Mouse (Mus musculus) cortical plate, adult 2 months (tissue): Measurements from ENCODE around the gene Agbl1. TPM values are rescaled to one million over a fixed set of nuclear protein-coding genes. Genes with fewer than 3 reads are reported as not detected.
"Not testable (repeated sequence)": the region's sequence is repeated elsewhere in the genome, so short reads cannot be mapped to it uniquely, and the experiment has no call there.

Experiments
- H3K27ac ChIP-seq: fragments of 200-500 bp; 2 replicates; pipeline ENCODE4 v1.5.1; 2012; ENCODE audit warnings: low read length, control low read depth, inconsistent platforms; ENCODE audit not compliant: insufficient read depth
- H3K4me1 ChIP-seq: fragments of 200-500 bp; 2 replicates; pipeline ENCODE4 v1.6.1; 2011; ENCODE audit warnings: low read length; ENCODE audit not compliant: control insufficient read depth, insufficient read depth
- H3K4me3 ChIP-seq: fragments of 200-500 bp; 2 replicates; pipeline ENCODE4 v1.5.1; 2011; ENCODE audit warnings: mild to moderate bottlenecking, low read length, control low read depth; ENCODE audit not compliant: insufficient read depth
- CTCF ChIP-seq: fragments of 200-500 bp; IDR thresholded peaks from 2 replicates; pipeline ENCODE4 v1.5.1; 2011; ENCODE audit warnings: mild to moderate bottlenecking, control low read depth, low read length; ENCODE audit not compliant: insufficient read depth; ENCODE audit errors: extremely low read depth
- POLR2A ChIP-seq: fragments of 200-500 bp; IDR thresholded peaks from 2 replicates; pipeline ENCODE4 v1.6.1; 2011; ENCODE audit warnings: mild to moderate bottlenecking, low read length, control low read depth; ENCODE audit not compliant: insufficient read depth; ENCODE audit errors: extremely low read depth
- polyA plus RNA-seq: library from polyadenylated mRNA; depleted of rRNA; stranded (reverse); fragments of >200 nt; gene quantifications from 2 replicates; pipeline ENCODE4 v1.2.3, GENCODE M21; 2012; rRNA removed

The Agbl1 gene
- polyA plus RNA-seq: 0.19 and 0.28 TPM in 2 replicates

DNA sequence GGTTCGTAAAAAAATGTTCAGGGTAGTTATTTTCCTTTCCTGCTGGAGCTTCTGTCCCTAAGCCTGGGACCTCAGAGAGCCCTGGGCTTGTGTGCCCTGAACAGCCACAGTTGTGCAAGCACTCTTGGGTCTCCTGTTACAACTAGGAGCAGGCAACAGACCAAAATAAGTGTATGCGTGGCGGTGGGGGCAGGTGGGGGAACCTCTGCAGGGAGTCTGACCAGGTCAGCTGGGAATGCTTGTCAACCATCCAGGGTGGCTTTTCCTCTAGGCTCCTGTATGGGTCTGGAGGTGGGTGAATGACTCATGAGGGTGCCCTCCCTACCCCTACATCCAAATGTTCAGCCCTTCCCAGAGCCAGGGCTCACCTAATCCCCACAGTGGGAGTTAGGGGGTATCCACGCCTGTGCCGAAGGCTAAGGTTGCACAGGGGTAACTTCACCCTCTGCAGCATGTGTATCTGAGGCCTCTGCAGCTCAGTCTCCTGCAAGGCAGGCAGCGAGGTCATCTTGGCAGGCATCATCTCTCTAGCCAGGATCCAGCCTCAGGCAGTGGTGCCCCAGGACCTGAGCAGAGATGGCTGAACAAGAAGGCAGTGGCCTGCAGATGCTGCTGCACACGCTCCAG is at the start of gene Agbl1:
Agbl1 (plus strand) TSS at position 577 of the 627 bp plus-strand sequence.
- Histone ChIP-seq H3K27ac (no peak within 1 kb of the TSS), H3K4me1 (no peaks in the 10 kb centered on the region), H3K4me3 (no peak within 1 kb of the TSS)
- TF ChIP-seq CTCF (no peak), POLR2A (no peak)

DNA sequence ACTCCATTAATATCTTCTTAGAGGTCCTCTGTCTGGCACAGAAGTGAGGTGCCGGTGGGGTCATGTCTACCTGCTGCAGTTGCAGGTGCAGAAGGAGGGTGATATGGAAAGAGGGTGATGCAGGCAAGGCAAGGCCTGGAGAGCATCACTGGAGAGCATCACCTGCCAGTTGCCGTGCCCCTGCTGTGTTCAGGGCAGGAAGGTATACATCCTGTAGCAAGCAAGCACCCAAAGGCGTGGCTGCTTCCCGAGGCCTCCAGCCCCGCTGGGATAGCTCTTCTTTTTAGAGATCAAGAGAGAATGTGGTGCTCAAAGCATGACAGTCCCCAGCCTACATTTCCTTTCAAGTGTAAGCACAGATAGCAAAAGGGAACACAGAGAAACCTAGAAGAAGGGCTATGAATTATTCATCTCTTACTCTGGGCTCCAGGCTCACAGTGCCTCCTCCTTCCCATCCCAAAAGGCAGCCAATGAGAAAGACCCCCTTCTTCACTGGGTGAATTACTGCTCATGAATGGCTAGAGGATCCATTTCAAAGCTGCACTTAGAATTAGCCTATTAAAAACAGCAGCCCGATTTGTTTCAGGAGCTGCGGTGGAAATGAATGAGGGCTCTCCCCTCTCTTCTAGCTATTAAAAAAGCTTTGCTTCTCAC is 44.6 kb upstream of the Agbl1 start:
- TF ChIP-seq POLR2A (no peak), CTCF (no peak)
- peaks cover 2% of the 10 kb centered on the region; the same call in 1 of the 2 replicates for H3K4me1 ChIP-seq
- H3K27ac ChIP-seq: no peak overlapping the region
- H3K4me3 ChIP-seq: no peak overlapping the region

DNA sequence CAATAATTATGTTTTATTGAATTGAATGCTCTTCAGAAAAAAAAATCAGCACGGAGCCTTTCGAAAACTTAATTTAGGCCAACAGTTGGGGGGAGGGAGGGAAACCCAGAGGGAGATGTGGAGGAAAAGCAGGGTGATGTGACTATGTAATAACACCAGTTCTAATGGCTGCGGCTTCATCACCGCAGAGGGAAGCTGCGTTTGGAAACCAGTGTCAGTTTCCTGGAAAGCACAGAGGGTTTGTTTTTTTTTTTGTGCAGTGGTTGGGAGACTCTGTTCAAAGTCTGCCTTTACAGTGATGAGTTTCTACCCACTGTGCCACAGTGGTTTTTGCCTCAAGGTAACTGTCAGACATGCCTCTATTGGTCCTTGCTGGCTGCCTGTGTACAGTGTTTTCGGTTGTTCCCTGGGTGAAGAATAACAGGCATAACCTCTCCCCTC is 44.0 kb upstream of the Agbl1 start:
- H3K4me3 ChIP-seq: no peak overlapping the region
- H3K27ac ChIP-seq: no peak overlapping the region
- no peak for TF ChIP-seq POLR2A
- no peak for TF ChIP-seq CTCF

DNA sequence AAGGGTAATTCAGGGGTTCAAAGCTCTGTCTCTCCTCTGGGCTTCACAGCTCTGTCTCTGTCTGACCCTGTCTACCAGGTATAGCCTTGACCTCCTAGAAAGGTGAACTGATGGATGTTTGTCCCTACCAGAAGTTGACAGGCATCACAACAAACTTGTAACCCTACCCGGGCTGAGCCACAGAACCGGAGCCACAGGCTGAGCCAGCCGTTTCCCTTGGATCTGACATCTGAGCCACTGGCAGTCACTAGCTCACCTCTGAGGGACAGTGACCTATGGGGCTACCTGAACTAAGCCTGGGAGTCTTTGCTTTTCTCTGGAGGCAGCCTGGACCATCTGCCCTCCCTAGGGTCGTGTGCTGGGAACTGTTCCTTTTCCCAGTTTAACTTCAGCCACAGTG is 11.1 kb upstream of the Agbl1 start:
- TF ChIP-seq POLR2A (no peak), CTCF (no peak)
- H3K4me3 ChIP-seq: no peak overlapping the region

More for the DNA sequence above, 44.0 kb upstream of the Agbl1 start:
- H3K4me1 ChIP-seq: peaks cover 2% of the 10 kb centered on the region; the same call in 1 of the 2 replicates

DNA sequence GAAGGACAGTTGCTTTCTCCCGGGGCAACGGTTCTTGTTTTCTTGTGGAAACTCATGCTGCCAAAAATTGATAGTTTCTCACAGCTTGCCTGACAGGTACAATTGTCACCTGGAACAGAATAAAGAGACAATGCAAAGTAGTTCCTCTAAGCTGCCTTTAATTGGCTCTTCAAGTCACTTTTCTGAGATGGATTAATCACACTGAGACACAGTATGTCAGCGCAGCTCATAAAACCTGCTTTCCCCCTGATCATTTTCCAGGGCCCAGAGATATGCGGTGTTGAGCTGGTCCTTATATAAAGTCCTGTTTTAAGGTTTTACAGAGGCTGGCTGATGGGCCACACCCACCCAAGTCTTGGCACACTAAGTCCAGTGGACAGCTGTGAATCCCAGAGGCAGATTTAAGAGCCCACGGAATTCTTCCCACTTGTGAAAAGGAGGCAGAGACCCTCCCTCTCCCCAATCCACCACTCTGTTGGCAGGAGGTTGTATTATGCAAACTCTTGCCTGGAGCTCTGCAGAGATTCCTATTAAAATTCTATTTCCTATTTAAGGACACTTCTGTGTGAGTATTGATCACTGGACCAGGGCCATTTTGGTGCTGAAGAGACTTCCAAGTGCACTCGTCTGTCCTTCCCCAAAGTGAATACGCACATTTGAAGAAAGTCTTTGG is 9.8 kb upstream of the Agbl1 start:
- TF ChIP-seq POLR2A (no peak), CTCF (no peak)
- no peaks in the 10 kb centered on the region for H3K4me1 ChIP-seq
- H3K27ac ChIP-seq: no peak overlapping the region
- no peak overlapping the region for H3K4me3 ChIP-seq

More for the DNA sequence above, 11.1 kb upstream of the Agbl1 start:
- Histone ChIP-seq H3K27ac (no peak overlapping the region), H3K4me1 (no peaks in the 10 kb centered on the region)

DNA sequence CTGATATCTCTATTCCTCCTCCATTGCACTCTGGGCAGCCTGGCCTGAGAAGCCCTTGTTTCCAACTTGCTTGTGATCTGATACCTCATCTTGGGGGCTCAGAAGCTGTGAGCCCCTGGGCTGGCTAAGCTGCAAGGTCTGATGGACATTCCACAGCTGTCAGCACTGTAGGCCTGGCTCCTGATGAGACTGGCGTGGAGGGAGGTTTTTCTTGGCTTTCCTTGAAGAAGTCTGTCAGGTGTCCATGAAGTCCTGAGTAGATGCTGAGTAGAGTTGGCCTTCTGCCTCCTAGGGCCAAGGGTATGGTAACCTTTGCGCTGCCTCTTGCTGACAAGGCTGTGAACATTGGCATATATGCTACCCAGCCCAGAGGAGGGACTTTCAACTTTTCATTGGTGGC is 7.0 kb upstream of the Agbl1 start:
- Histone ChIP-seq H3K27ac (no peak overlapping the region), H3K4me1 (no peaks in the 10 kb centered on the region), H3K4me3 (no peak overlapping the region)
- TF ChIP-seq CTCF: no peak
- no peak for TF ChIP-seq POLR2A

DNA sequence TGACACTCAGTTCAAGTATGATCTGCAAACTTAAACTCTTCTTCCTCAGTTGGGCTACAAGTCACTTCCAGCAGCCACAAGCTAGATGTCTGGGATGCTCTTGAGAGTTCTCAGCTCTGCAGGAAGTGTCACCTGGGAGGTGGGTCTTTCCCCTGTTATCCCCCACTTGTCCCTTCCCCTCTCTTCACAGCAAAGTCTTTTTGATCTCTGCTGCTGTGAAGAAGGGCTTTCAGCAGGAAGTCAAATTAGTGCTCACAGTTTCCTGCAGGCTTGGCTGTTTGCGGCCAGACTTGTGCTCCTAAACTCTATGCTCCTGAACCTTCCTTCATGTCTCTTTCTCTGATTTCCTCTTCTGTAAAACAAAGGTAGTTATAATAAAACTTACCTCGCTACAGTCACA is 806 bp upstream of the Agbl1 start:
- Histone ChIP-seq H3K27ac (no peak overlapping the region), H3K4me1 (no peaks in the 10 kb centered on the region), H3K4me3 (no peak overlapping the region)
- TF ChIP-seq POLR2A (no peak), CTCF (no peak)

DNA sequence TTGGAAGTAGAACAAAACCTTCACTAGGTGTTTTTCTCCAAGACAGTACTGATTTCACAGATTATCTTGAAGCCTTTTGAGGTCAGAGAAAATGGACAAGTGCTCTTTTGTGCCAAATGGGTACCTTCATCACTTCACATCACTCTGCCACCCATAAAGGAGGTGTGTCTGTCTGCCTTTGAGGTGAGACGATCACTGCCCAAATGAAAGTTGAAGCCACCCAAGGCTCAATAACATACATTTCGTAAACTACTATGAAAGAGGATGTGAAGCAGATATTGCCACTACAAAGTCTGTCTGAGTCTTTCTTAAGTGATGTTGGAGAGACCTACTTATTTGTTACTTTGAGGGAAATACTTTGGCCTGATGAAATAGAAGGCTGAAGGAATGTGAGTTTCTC is 4.6 kb downstream of the Agbl1 start:
- no peak overlapping the region for H3K4me3 ChIP-seq
- TF ChIP-seq POLR2A (no peak), CTCF (no peak)
- H3K4me1 ChIP-seq: no peaks in the 10 kb centered on the region
- H3K27ac ChIP-seq: no peak overlapping the region

DNA sequence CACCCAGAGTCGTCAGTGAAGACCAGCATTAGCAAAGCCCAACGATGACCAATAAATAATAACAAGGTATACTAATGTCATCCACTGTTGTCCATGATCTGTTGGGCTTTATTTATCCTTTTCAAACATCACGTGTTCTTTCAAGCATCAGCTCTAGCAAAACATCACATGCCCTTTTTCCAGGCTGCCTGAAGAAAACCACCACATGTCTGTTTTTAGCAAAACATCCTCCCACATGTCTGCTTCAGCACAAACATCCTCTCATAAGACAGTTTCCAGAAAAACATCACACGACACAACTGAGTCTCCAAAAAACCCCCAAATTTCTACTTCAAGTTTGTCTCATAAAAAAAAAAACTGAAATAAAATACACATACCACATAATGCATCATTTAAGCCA is 7.8 kb downstream of the Agbl1 start:
- H3K4me3 ChIP-seq: no peak overlapping the region
- TF ChIP-seq CTCF (no peak), POLR2A (no peak)
- H3K27ac ChIP-seq: no peak overlapping the region
- no peaks in the 10 kb centered on the region for H3K4me1 ChIP-seq

DNA sequence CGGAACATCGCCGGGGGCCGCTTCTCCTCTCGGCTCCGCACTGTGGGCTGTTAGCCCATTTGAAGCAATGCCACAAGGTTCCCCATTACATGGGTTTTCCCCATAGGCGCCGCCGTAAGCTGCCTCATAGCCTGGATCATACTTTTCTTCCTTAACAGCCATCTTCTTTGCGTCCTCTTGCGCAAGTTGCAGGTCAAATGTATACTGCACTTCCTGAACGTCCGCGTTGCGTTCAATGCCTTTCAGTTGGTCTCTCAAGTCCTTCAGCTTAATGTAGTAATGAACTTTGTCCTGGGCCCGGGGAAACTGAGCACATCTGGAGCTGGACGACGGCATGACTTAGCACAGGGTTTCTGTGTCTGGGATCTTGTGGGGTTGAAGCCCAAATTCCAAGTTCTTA is 15.2 kb downstream of the Agbl1 start:
- not testable (repeated sequence) for H3K4me1 ChIP-seq, H3K4me3 ChIP-seq

More for the DNA sequence above, 15.2 kb downstream of the Agbl1 start:
- H3K27ac ChIP-seq: not testable (repeated sequence)
